Mouse (Mus musculus) forebrain, embryonic 12.5 days (tissue): ENCODE data around the gene Reln. TPM values are rescaled to one million over a fixed set of nuclear protein-coding genes. Genes with fewer than 3 reads are reported as not detected.
A peak's percentile ranks its signal among the peaks of the same experiment; 100 is the strongest.

Experiments used
- ATAC-seq: fragments of 200-750 bp; cut with Nextera tagmentation; 2 replicates; pipeline ENCODE4 v1.8.0; 2017; ENCODE audit warnings: moderate TSS enrichment; ENCODE audit not compliant: low FRiP score
- H3K27ac ChIP-seq: fragments of 300-500 bp; sonication (generic); 2 replicates; pipeline ENCODE4 v1.5.1; 2016; ENCODE audit warnings: mild to moderate bottlenecking
- H3K27me3 ChIP-seq: fragments of 300-500 bp; sonication (generic); 2 replicates; pipeline ENCODE4 v1.6.1; 2016; ENCODE audit warnings: mild to moderate bottlenecking
- H3K36me3 ChIP-seq: fragments of 300-500 bp; sonication (generic); replicated peaks from 2 replicates; pipeline ENCODE4 v1.6.1; 2016; ENCODE audit warnings: mild to moderate bottlenecking
- H3K4me1 ChIP-seq: fragments of 300-500 bp; sonication (generic); 2 replicates; pipeline ENCODE4 v1.6.1; 2016
- H3K4me2 ChIP-seq: fragments of 300-500 bp; sonication (generic); 2 replicates; pipeline ENCODE4 v1.6.1; 2016; ENCODE audit warnings: mild to moderate bottlenecking, moderate library complexity
- H3K4me3 ChIP-seq: fragments of 300-500 bp; sonication (generic); replicated peaks from 2 replicates; pipeline ENCODE4 v1.5.1; 2016; ENCODE audit warnings: mild to moderate bottlenecking
- H3K9ac ChIP-seq: fragments of 300-500 bp; sonication (generic); 2 replicates; pipeline ENCODE4 v1.6.1; 2016; ENCODE audit warnings: mild to moderate bottlenecking
- H3K9me3 ChIP-seq: fragments of 300-500 bp; sonication (generic); 2 replicates; pipeline ENCODE4 v1.6.1; 2016
- WGBS: fragments of 180-500 bp; shearing (Covaris S2); methylation state at CpG from one replicate; pipeline ENCODE4 v1.1.7; 2016; 5-methylcytosine and 5-hydroxymethylcytosine counted together
- polyA plus RNA-seq: library from polyadenylated mRNA; unstranded; fragments of >200 nt; fragmentation: Nextera tagmentation; extraction: Ambion mirVana; gene quantifications from 2 replicates; pipeline ENCODE4 v1.2.1, GENCODE M21; 2016

The Reln gene
- 24.8 and 26.9 TPM in 2 replicates for polyA plus RNA-seq

DNA sequence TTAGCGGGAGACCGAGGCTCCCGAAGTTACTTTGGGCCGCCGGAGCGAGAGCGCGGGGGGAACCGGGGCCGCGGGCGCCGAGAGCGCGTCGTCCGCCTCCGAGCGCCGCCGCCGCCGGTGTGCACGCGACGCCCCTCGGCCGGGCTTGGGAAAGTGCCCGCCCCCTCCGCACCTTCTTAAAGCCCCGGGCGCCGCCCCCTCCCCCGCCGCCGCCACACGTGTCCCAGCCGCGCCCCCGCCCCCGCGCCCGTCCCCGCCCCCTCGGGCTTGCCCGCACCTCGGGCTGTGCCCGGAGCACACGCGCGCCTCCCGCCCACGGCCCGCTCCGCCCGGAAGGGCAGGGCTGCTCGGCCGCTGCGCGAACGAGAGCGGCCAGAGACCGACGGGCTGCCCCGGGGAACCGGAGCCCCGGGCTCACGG lies at the start of gene Reln:
TSS of gene Reln (minus strand) at position 147 of the 420 bp plus-strand sequence.
- Histone ChIP-seq H3K4me1 (peaks cover 25% of the 10 kb centered on the region), H3K9me3 (no peaks in the 10 kb centered on the region), H3K4me3 (peak within 1 kb of the TSS; percentile 62), H3K27me3 (peaks cover 64% of the 10 kb centered on the region), H3K36me3 (no peaks in the 10 kb centered on the region), H3K4me2 (peak within 1 kb of the TSS; percentile 93), H3K27ac (peak within 1 kb of the TSS; percentile 79), H3K9ac (peak within 1 kb of the TSS; percentile 74)
- ATAC-seq = peak; percentile 89
- under 1% methylated on average over 32 of the region's 68 CpGs for WGBS

DNA sequence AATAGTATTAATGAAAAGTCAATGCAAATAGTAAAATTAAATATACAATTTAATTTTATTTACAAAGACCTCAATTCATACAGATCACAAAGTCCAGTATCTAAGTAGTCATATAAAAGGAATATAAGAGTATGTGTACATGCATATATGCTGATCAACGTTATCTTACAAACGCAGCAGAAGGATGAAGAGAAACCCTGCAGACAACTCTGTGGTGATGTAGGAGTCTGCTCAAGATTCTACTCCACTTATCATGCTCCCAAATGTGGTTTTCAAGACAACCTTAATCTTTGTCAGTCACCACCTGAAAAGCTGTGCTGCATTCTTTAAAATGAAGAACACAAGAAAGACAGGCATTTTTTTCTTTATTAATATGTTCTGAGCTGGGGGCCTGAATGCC lies 44.0 kb upstream of the Reln start:
- no peak for ATAC-seq
- Histone ChIP-seq H3K4me3 (no peak overlapping the region), H3K9ac (no peak overlapping the region), H3K27me3 (no peaks in the 10 kb centered on the region), H3K36me3 (no peaks in the 10 kb centered on the region), H3K4me1 (no peaks in the 10 kb centered on the region), H3K27ac (no peak overlapping the region), H3K4me2 (no peak overlapping the region), H3K9me3 (no peaks in the 10 kb centered on the region)
- WGBS = 88% methylated on average over 2 of the region's 2 CpGs

DNA sequence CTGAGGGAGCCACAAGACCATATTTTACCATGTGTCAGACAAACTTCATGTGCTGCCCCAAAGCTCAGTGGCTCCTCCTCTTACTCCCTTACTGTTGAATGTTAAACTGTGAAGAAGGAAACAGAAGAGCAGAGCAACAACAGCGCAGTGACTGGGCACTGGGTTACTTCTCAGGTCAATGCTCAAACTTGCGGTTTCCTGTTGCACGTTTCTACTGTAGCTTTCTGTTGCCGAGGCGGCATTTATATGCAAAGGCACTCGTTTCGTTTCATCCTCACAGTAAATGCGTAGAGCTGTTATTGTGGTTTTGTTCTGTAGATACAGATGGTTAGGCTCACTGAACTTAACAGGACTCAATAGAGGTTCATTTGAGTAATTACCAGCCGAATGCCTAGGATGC lies 16.0 kb upstream of the Reln start:
- no peak overlapping the region for H3K4me3 ChIP-seq
- no peaks in the 10 kb centered on the region for H3K9me3 ChIP-seq
- H3K27me3 ChIP-seq = no peaks in the 10 kb centered on the region
- 68% methylated on average over 9 of the region's 9 CpGs for WGBS
- H3K27ac ChIP-seq = no peak overlapping the region
- no peak for ATAC-seq
- H3K36me3 ChIP-seq = no peaks in the 10 kb centered on the region
- no peaks in the 10 kb centered on the region for H3K4me1 ChIP-seq
- no peak overlapping the region for H3K4me2 ChIP-seq
- no peak overlapping the region for H3K9ac ChIP-seq

DNA sequence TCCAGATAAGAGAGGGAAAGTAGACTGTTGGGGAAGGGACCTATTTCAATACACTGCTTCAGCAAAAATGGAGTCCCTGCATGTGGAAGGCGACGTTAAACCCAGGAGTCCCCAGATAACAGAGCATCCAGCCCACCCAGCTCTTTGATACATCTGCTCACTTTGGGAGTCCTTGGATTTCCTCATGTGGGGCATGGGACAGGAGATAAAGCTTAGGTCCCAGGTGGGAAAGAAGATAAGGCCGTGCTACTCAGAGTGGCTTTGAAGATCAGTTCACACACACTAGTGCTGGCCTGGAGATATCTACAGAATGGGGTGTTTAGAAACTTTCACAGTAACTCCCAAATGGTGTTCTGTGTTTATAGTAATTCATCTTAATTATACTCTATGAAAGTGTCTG lies 3.9 kb upstream of the Reln start:
- H3K4me3 ChIP-seq = no peak overlapping the region
- H3K9ac ChIP-seq = no peak overlapping the region
- H3K9me3 ChIP-seq = no peaks in the 10 kb centered on the region
- H3K4me1 ChIP-seq = peaks cover 24% of the 10 kb centered on the region
- 87% methylated on average over 3 of the region's 3 CpGs for WGBS
- ATAC-seq = no peak
- H3K4me2 ChIP-seq = no peak overlapping the region
- no peak overlapping the region for H3K27ac ChIP-seq
- H3K27me3 ChIP-seq = peaks cover 43% of the 10 kb centered on the region
- no peaks in the 10 kb centered on the region for H3K36me3 ChIP-seq

DNA sequence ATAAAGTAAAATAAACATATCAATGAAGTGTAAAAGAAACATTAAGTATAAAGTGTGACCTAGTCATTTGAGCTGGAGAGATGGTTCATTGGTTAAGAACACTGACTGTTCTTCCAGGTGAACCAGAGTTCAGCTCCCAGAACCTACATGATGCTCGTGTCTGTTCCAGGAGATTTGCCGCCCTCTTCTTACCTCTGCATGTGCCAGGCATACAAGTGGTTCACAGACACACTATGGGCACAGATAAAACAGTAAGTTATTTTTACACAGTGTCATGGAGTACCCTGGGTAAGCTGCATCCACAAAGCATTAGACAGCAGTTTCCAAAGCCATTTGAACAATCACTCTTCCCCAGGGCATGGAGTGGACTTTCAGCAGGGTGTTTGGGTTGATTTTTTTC lies 3.2 kb upstream of the Reln start:
- H3K27ac ChIP-seq = no peak overlapping the region
- H3K27me3 ChIP-seq = peaks cover 48% of the 10 kb centered on the region
- H3K4me2 ChIP-seq = no peak overlapping the region
- 80% methylated on average over 2 of the region's 2 CpGs for WGBS
- H3K36me3 ChIP-seq = no peaks in the 10 kb centered on the region
- H3K4me1 ChIP-seq = peaks cover 25% of the 10 kb centered on the region
- no peak overlapping the region for H3K9ac ChIP-seq
- H3K4me3 ChIP-seq = no peak overlapping the region
- H3K9me3 ChIP-seq = no peaks in the 10 kb centered on the region
- no peak for ATAC-seq

DNA sequence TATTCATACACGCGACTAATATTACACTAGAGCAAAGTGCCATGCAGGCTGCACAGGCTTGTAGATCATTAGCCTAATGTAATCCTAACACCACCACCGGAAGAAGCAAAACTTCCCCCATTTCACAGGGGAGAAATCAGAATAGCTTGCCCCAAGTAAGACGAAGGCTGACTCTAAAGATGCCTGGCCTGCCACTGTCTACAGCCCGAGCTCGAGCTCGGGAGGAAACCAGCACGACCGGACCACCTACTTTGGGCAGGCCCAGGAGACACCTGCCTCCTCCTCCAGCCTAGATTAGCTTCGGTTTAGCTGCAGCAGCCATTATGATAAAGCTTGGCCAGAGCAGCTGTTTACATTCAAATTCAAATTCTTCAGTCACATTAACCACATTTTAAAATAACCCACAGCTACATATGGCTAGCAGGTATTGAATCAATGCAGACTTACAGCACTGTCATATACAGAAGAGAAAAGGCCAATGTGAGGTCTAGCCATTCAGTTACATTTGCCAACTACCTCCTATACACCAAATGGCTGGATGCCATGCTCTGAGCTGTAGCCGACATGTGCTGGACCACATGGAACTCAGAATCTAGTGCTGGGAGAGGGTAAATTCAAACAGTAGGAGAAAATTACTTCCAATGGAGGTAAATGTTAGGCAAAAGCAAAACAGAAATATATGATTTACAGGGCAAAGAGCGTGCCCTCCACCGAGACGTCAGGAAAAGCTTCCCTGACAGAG lies 1.6 kb upstream of the Reln start:
- Histone ChIP-seq H3K27me3 (peaks cover 58% of the 10 kb centered on the region), H3K36me3 (no peaks in the 10 kb centered on the region)
- WGBS = 36% methylated on average over 14 of the region's 14 CpGs

DNA sequence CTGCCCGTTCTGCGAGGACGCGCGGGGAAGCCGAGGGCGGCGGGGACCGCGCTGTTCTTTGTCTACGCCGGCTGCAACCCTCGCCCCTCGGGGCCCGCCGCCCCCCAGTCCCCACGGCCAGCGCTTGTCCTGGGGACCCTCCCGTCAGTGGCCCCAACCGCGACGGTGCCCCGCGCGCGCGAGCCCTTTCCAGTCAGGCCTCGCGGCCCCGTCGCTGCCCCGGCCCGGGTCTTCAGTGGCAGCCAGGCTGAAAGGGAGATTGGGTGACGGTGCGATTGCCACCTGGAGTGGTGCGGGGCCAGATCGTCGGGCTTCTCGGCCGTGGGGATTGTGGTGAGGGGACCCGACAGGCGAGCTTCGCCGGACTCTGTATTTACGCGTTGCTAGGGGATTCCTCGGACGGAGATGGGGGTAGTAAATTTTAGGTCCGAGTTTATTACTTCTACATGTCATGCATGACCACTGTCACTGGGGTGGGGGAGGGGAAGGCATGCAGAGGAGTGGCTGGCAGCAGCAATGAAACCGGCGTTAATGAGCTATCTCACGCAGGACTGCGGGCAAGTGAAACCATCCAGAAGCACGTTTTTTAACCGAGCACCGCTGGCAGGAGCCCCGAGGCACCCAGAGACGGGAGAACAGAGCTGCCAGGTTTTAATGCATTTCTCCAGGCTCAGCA lies 612 bp upstream of the Reln start:
- Histone ChIP-seq H3K9me3 (no peaks in the 10 kb centered on the region), H3K9ac (peak overlapping the region; percentile 74), H3K27ac (peak overlapping the region; percentile 79), H3K27me3 (peaks cover 64% of the 10 kb centered on the region), H3K4me1 (peaks cover 25% of the 10 kb centered on the region), H3K36me3 (no peaks in the 10 kb centered on the region), H3K4me2 (peak overlapping the region; percentile 93), H3K4me3 (peak overlapping the region; percentile 62)
- under 1% methylated on average over 53 of the region's 58 CpGs for WGBS
- peak; percentile 74 for ATAC-seq

More for the DNA sequence above, 1.6 kb upstream of the Reln start:
- ATAC-seq = no peak
- H3K9me3 ChIP-seq = no peaks in the 10 kb centered on the region
- H3K9ac ChIP-seq = no peak overlapping the region
- peaks cover 25% of the 10 kb centered on the region for H3K4me1 ChIP-seq
- H3K4me2 ChIP-seq = peak overlapping the region; percentile 93
- peak overlapping the region; percentile 62; the same call in 1 of the 2 replicates for H3K4me3 ChIP-seq
- no peak overlapping the region for H3K27ac ChIP-seq

DNA sequence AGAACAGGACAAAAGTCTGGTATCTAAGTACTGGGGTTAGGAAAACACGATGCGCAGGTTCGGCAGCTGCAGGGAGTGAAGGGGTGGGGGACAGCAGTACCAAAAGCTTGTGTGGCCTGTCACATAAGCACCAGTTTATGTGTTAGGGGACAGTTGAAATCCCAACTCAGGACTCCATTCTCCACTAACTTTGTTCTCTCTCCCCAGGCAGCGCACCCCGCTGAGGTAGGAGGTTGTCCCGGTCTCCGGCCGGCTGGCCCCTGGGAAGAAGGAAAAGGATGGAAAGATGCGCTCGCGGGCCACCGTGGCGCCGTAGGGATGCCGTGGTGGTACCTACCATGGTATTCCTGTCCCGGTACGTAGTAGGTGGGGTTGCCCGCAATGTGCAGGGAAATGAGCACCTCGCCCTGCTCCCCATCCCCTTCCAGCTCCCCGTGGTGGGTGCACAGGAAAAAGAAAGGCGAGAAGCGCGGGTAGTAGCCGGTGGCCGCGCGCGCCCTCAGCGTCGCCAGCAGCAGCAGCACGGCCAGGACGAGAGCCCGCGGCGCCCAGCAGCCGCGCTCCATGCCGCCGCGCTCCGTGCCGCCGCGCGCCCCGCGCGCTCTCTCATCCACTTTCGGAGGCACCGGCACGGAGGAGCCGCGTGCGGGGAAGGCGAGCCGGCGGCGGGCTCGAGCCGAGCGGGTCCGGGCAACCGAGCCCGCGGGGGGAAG lies 503 bp downstream of the Reln start:
- peaks cover 25% of the 10 kb centered on the region for H3K4me1 ChIP-seq
- no peaks in the 10 kb centered on the region for H3K9me3 ChIP-seq
- peak overlapping the region; percentile 93 for H3K4me2 ChIP-seq
- WGBS = under 1% methylated on average over 57 of the region's 65 CpGs
- H3K36me3 ChIP-seq = no peaks in the 10 kb centered on the region
- ATAC-seq = peak; percentile 77
- H3K27me3 ChIP-seq = peaks cover 61% of the 10 kb centered on the region
- H3K27ac ChIP-seq = peak overlapping the region; percentile 65; the same call in 1 of the 2 replicates
- peak overlapping the region; percentile 74 for H3K9ac ChIP-seq
- peak overlapping the region; percentile 62 for H3K4me3 ChIP-seq

DNA sequence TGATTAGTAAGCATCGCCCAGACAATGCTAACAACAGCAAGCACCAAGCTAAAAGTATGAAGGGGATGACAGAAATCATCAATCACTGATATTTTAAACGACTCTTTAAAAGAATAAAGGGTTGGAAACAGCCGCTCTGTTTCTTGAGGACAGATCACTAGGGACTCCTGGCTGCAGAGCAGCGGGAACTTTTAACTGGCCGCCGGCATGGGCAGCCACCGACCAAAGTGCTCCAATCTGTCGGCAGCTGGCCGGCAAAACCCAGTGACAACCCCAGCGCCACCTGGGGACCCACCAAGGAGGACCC lies 1.0 kb downstream of the Reln start:
- ATAC-seq = no peak
- peaks cover 61% of the 10 kb centered on the region for H3K27me3 ChIP-seq
- WGBS = under 1% methylated on average over 10 of the region's 10 CpGs

DNA sequence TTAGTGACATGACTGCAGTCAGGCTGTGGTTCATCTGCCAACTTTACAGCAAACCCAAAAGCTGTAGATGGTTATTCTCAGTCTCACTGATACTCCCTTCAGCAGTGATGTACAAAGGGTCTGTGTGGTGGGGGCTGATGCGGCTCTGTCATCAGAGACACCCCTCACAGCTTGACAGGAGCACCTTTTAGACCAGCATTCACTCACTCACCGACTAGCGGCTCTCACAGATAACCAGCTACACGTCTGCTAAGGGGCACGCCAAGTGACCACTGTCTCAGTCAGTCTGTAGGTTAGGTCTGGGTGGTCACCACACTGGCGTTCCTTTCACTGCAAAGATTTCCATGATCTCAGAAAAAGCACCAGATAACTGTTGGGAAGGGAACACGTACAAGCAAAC lies 2.0 kb downstream of the Reln start:
- Histone ChIP-seq H3K4me3 (peak overlapping the region; percentile 16), H3K4me2 (peak overlapping the region; percentile 13; the same call in 1 of the 2 replicates), H3K4me1 (peaks cover 25% of the 10 kb centered on the region), H3K27ac (no peak overlapping the region), H3K9ac (no peak overlapping the region), H3K27me3 (peaks cover 61% of the 10 kb centered on the region), H3K9me3 (no peaks in the 10 kb centered on the region), H3K36me3 (no peaks in the 10 kb centered on the region)
- whole genome bisulfite sequencing = 73% methylated on average over 7 of the region's 7 CpGs
- no peak for ATAC-seq

More for the DNA sequence above, 1.0 kb downstream of the Reln start:
- H3K27ac ChIP-seq = no peak overlapping the region
- no peaks in the 10 kb centered on the region for H3K9me3 ChIP-seq
- peak overlapping the region; percentile 74 for H3K9ac ChIP-seq
- H3K4me2 ChIP-seq = peak overlapping the region; percentile 93
- H3K36me3 ChIP-seq = no peaks in the 10 kb centered on the region
- H3K4me3 ChIP-seq = peak overlapping the region; percentile 62
- peaks cover 25% of the 10 kb centered on the region for H3K4me1 ChIP-seq

DNA sequence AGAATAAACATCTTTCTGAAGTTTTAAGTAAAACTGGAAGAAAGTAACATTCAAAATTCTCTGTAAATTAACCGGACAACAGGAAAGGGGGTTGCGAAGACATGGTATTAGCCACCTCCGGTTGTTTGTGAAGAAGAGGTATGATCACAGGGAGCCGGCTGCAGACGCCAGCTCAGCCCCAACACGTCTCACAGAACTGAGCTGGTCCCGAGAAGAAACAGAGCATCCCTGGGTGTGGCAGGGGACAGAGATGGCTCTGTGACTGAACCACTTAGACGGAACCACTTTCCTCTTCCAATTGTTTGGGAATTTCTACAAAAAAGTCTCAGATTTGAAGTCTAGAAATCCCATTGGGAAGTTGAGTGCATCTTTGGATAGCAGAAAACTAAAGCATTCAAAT lies 3.5 kb downstream of the Reln start:
- no peaks in the 10 kb centered on the region for H3K36me3 ChIP-seq
- H3K9ac ChIP-seq = no peak overlapping the region
- no peak overlapping the region for H3K4me2 ChIP-seq
- no peak overlapping the region for H3K27ac ChIP-seq
- 89% methylated on average over 8 of the region's 8 CpGs for WGBS
- no peaks in the 10 kb centered on the region for H3K9me3 ChIP-seq
- ATAC-seq = no peak
- H3K4me1 ChIP-seq = peaks cover 22% of the 10 kb centered on the region
- H3K4me3 ChIP-seq = no peak overlapping the region
- peaks cover 47% of the 10 kb centered on the region for H3K27me3 ChIP-seq

DNA sequence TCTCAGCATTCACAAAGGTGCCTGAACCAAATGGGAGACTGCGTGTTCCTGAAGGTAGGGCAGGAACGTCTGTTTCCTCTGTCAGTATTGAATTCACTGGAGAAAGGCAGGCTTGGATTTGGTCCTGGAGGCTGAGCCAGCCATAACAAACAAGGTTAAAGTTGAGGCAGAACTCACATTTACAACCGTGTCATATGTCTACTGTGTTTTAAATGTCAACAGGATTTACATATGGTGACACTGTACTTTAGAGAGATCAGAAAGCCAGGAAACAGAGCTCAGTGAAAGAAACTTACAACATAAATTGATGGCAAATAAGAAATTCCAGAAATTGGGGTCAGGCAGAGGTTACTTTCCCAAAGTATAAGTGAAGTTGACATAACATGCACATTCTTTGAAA lies 9.1 kb downstream of the Reln start:
- no peak overlapping the region for H3K4me2 ChIP-seq
- H3K9me3 ChIP-seq = 0 out of 2 replicates have a peak, but pooled peaks cover 7% of the 10 kb centered on the region
- WGBS = 90% methylated on average over 3 of the region's 3 CpGs
- ATAC-seq = no peak
- H3K27me3 ChIP-seq = no peaks in the 10 kb centered on the region; the same call in 1 of the 2 replicates
- no peak overlapping the region for H3K27ac ChIP-seq
- H3K4me1 ChIP-seq = no peaks in the 10 kb centered on the region
- no peak overlapping the region for H3K4me3 ChIP-seq
- H3K36me3 ChIP-seq = no peaks in the 10 kb centered on the region
- H3K9ac ChIP-seq = no peak overlapping the region
